Mouse (Mus musculus) liver, adult 2 months (tissue): ENCODE measurements around the gene Bank1.

ENCODE experiments used
- CTCF ChIP-seq: fragments of 200-500 bp; IDR thresholded peaks from 2 replicates; pipeline ENCODE4 v1.5.1; 2011; ENCODE audit warnings: low read depth, low read length, control low read depth
- POLR2A ChIP-seq: fragments of 200-500 bp; IDR thresholded peaks from 2 replicates; pipeline ENCODE4 v1.6.1; 2011; ENCODE audit warnings: low read length, control low read depth; ENCODE audit not compliant: insufficient read depth; ENCODE audit errors: extremely low read depth

DNA sequence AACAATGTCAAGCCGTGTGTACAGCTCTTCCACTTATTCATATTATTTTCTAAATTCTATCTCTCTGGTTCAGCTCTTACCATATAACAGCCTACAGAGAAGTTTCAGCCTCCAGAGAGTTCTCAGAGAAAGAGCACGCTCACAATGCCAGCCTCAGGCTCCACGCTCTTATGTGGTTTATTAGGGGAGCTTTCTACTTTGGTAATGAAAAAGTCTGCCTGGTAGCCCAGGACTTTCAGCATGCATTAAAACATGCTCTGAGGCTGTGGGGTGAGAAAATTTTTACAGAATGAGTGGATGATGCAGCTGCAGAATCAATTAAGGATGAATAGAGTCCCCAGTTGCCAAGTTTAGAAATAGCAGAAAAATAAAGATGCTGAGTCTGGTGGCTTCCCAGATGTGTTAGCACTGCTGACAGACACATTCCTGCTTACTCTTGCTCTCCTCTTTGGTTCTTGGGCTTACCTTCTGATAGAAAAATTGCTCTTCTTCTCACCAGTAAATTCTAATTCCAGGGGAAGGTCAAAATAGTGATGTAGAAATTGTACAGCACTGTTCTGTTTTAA, 139.2 kb downstream of the Bank1 start:
- TF ChIP-seq CTCF (no peak), POLR2A (no peak)
